9 mouse cellular contexts compared by ENCODE assay signal in genomic region chr1:183905345-183906142, GRCm38 (mm10).
DNase-seq lines count a peak whose midpoint lies in the region; ATAC-seq lines count a peak whose summit lies in the region.
"Had no signal": no experiment of that assay in that cellular context is flagged by ENCODE, and none has a peak within 500 bp of the region (broad histone marks: within the 10 kb centered on the region; RNA-seq: fewer than 3 reads in every experiment).

No protein-coding gene starts in this region.

- H3K4me1 ChIP-seq in heart, embryonic 12.5 days (replicated peaks) = no peaks in the 10 kb centered on the region
- peaks cover 5% of the 10 kb centered on the region; the same call in 1 of the 2 replicates for H3K4me1 ChIP-seq in brown adipose tissue, adult 24 weeks (ENCODE audit: control insufficient read depth, insufficient read depth, insufficient read length, low read length)
- H3K4me1 ChIP-seq in midbrain, embryonic 13.5 days (replicated peaks) = no peaks in the 10 kb centered on the region
- H3K4me1 ChIP-seq: megakaryocyte, embryonic 14.5 days had no signal

- no peak overlapping the region for H3K4me3 ChIP-seq in heart, embryonic 12.5 days
- no peak overlapping the region for H3K4me3 ChIP-seq in brown adipose tissue, adult 24 weeks (ENCODE audit: insufficient read depth, low read depth, low read length)
- no peak overlapping the region for H3K4me3 ChIP-seq in midbrain, embryonic 13.5 days (replicated peaks)
- H3K4me3 ChIP-seq: megakaryocyte, embryonic 14.5 days had no signal

- no peaks in the 10 kb centered on the region for H3K36me3 ChIP-seq in heart, embryonic 12.5 days
- H3K36me3 ChIP-seq in midbrain, embryonic 13.5 days = no peaks in the 10 kb centered on the region

- no peaks in the 10 kb centered on the region for H3K27me3 ChIP-seq in heart, embryonic 12.5 days (replicated peaks)
- no peaks in the 10 kb centered on the region for H3K27me3 ChIP-seq in midbrain, embryonic 13.5 days
- H3K27me3 ChIP-seq: megakaryocyte, embryonic 14.5 days had no signal

- ATAC-seq in heart, embryonic 12.5 days (ENCODE audit: insufficient number of reproducible peaks, low FRiP score) = no peak
- no peak for ATAC-seq in midbrain, embryonic 13.5 days

- 74% methylated on average over 11 of the region's 11 CpGs for WGBS in heart, embryonic 12.5 days
- 88% methylated on average over 11 of the region's 11 CpGs for WGBS in midbrain, embryonic 13.5 days

- no peaks in the 10 kb centered on the region for H3K9me3 ChIP-seq in heart, embryonic 12.5 days (replicated peaks)
- H3K9me3 ChIP-seq in midbrain, embryonic 13.5 days = no peaks in the 10 kb centered on the region

- no peak overlapping the region for H3K4me2 ChIP-seq in heart, embryonic 12.5 days
- no peak overlapping the region for H3K4me2 ChIP-seq in midbrain, embryonic 13.5 days (replicated peaks)

- H3K9ac ChIP-seq in heart, embryonic 12.5 days = no peak overlapping the region
- no peak overlapping the region for H3K9ac ChIP-seq in midbrain, embryonic 13.5 days (replicated peaks)

- DNase-seq in heart, adult 11 months = peak; percentile 98
- peak; percentile 97 for DNase-seq in 3T3-L1 (ENCODE audit: low read depth, low spot score)
- DNase-seq in left cerebral cortex, adult 9 months (ENCODE audit: low spot score in 2 of 2) = peak; percentile 3 to 26
- DNase-seq in yolk sac, embryonic 10.5 days (ENCODE audit: low spot score) = no peak
- no peak for DNase-seq in right cerebral cortex, postnatal 25 days

- no peak overlapping the region for H3K27ac ChIP-seq in heart, embryonic 12.5 days (ENCODE audit: poor library complexity, severe bottlenecking)
- H3K27ac ChIP-seq in brown adipose tissue, adult 24 weeks (replicated peaks; ENCODE audit: low read depth, low read length) = peak overlapping the region; percentile 99
- H3K27ac ChIP-seq in midbrain, embryonic 13.5 days = no peak overlapping the region

Comparison
In these comparisons a context has a peak if more than half of its experiments do, and no peak if none do; other contexts are left out.
1. DNase-seq: peak in heart, adult 11 months (single experiment), 3T3-L1 (single experiment) and left cerebral cortex, adult 9 months (2 of 2); none in yolk sac, embryonic 10.5 days (single experiment) and right cerebral cortex, postnatal 25 days (single experiment).